Mouse (Mus musculus) intestine, embryonic 14.5 days (tissue): ENCODE results near the gene Fpr3. TPM values are rescaled to one million over a fixed set of nuclear protein-coding genes. Genes with fewer than 3 reads are reported as not detected.
"Not testable (repeated sequence)": the region's sequence is repeated elsewhere in the genome, so short reads cannot be mapped to it uniquely, and the experiment has no call there.

Source experiments
- ATAC-seq: fragments of 200-750 bp; cut with Nextera tagmentation; replicated peaks from 2 replicates; pipeline ENCODE4 v1.8.0; 2017; ENCODE audit warnings: low read depth, moderate number of reproducible peaks, moderate TSS enrichment, moderate library complexity; ENCODE audit not compliant: low FRiP score, low TSS enrichment
- DNase-seq: peaks from one replicate; pipeline ENCODE4 v3.0.0-alpha.2; 2018; ENCODE audit warnings: low spot score
- H3K27ac ChIP-seq: fragments of 300-500 bp; sonication (generic); 2 replicates; pipeline ENCODE4 v1.5.1; 2014; ENCODE audit warnings: low read depth, mild to moderate bottlenecking, control low read depth
- H3K27me3 ChIP-seq: fragments of 300-500 bp; sonication (generic); replicated peaks from 2 replicates; pipeline ENCODE4 v1.6.1; 2014; ENCODE audit warnings: low read length, control low read depth; ENCODE audit not compliant: control insufficient read depth, insufficient read depth
- H3K36me3 ChIP-seq: fragments of 300-500 bp; sonication (generic); 2 replicates; pipeline ENCODE4 v1.6.1; 2014; ENCODE audit warnings: low read length, control low read depth; ENCODE audit not compliant: control insufficient read depth, insufficient read depth
- H3K4me1 ChIP-seq: fragments of 300-500 bp; sonication (generic); replicated peaks from 2 replicates; pipeline ENCODE4 v1.6.1; 2014; ENCODE audit warnings: low read length, control low read depth, mixed read lengths; ENCODE audit not compliant: control insufficient read depth, insufficient read depth
- H3K4me2 ChIP-seq: fragments of 300-500 bp; sonication (generic); 2 replicates; pipeline ENCODE4 v1.6.1; 2014; ENCODE audit warnings: low read length
- H3K4me3 ChIP-seq: fragments of 300-500 bp; sonication (generic); 2 replicates; pipeline ENCODE4 v1.5.1; 2014; ENCODE audit warnings: low read depth, low read length, control low read depth, mixed read lengths
- H3K9ac ChIP-seq: fragments of 300-500 bp; sonication (generic); 2 replicates; pipeline ENCODE4 v1.6.1; 2014; ENCODE audit warnings: mild to moderate bottlenecking, low read length
- H3K9me3 ChIP-seq: fragments of 300-500 bp; sonication (generic); 2 replicates; pipeline ENCODE4 v1.6.1; 2016; ENCODE audit warnings: low read length, control low read depth; ENCODE audit not compliant: control insufficient read depth
- WGBS: fragments of 180-500 bp; shearing (Covaris S2); extraction: QIAGEN DNeasy Blood & Tissue Kit; methylation state at CpG from one replicate; pipeline ENCODE4 v1.1.7; 2014; 5-methylcytosine and 5-hydroxymethylcytosine counted together
- polyA plus RNA-seq: library from polyadenylated mRNA; unstranded; fragments of >200 nt; fragmentation: Nextera tagmentation; extraction: Ambion mirVana; gene quantifications from 2 replicates; pipeline ENCODE4 v1.2.1, GENCODE M21; 2014

Gene Fpr3
- polyA plus RNA-seq, 1 experiment from 2014 or later: not detected

DNA sequence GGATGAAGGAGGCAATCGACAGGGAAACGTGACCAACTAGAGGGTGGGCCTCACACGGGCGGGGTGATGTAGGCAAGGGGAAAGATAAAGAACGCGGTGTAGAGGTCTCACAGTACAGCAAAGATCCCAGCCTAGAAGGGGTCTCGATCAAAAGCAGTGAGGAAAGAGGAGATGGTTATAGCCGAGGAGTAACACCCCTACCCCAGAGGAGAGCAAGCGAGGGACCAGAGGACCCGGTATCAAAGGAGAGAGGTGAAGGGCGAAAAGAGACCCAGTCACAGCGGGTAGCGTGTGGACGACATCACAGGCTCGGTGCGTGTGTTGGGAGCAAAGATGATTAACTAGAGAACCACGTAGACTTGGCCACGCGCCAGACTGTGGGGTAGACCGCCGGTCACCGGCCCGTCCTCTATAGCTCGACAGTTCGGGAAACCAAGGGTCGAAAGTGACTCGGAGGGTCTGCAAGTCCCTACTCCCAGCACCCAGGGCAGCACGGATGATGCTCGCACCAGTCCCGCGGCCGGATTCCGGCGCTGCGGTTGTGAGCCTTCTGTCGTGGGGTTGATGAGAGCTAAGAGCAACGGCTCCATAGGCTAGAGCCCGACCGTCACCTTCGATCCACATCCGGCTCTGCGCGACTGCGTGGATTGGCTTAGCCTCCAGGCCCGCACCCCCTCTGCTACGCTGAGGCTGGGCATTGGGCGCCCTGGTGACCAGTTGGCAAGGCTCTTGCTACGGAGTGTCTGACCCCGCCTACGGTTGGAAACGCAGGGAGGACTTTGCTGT, 22.2 kb downstream of the Fpr3 start:
- H3K9me3 ChIP-seq: no peaks in the 10 kb centered on the region
- H3K9ac ChIP-seq: peak overlapping the region; percentile 55
- H3K36me3 ChIP-seq: no peaks in the 10 kb centered on the region
- H3K27ac ChIP-seq: 0 out of 2 replicates have a peak overlapping the region, but pooled peaks have one; percentile 24
- peak overlapping the region; percentile 61 for H3K4me2 ChIP-seq
- DNase-seq (peak; percentile 89), ATAC-seq (peak; percentile 100)
- peak overlapping the region; percentile 41 for H3K4me3 ChIP-seq
- no peaks in the 10 kb centered on the region for H3K27me3 ChIP-seq
- H3K4me1 ChIP-seq: no peaks in the 10 kb centered on the region
- WGBS: 14% methylated on average over 50 of the region's 51 CpGs

DNA sequence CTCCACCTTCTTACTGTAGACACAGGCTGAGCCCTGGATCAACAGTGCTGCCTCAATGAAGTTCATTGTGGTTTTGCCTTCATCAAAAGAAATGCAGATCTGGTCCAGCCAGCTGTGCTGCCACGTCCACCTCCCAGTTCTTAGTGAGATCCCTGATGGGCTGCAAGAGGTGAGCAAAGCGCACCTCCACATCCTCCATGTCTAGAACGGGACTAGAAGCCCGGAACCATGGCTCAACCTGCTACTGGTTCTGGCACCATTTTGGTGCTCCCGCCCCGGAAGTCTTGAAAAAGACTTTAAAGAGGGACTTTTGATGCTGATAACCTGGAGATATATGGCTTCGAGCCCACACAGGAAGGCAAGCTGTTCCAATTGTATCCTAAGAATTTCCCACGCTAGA, 25.0 kb downstream of the Fpr3 start:
- not testable (repeated sequence) for H3K9ac ChIP-seq, H3K27me3 ChIP-seq, DNase-seq, H3K4me2 ChIP-seq, H3K27ac ChIP-seq, H3K36me3 ChIP-seq, H3K9me3 ChIP-seq, H3K4me3 ChIP-seq, H3K4me1 ChIP-seq, ATAC-seq
- WGBS: 91% methylated on average over 8 of the region's 8 CpGs

DNA sequence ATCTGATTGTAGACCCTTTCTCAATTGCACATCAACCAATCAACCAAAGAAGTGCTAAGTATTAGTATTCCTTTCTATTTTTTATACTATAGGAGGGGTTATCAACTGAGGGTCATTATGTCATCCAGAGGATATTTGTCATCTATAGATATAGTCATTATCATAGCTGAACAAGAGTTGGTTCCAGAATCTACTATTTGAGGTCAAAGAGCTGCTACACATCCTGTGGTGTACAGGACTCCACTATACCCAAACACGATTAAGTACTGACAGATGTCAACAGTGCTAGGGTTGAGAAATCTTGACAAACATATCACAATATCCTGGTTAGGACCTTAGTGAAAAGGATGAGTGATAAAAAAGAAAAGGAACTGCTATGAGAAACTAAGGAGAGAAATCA, 29.7 kb downstream of the Fpr3 start:
- Histone ChIP-seq H3K9me3 (no peaks in the 10 kb centered on the region), H3K9ac (no peak overlapping the region), H3K4me3 (no peak overlapping the region), H3K27ac (no peak overlapping the region), H3K4me1 (no peaks in the 10 kb centered on the region), H3K4me2 (no peak overlapping the region), H3K27me3 (no peaks in the 10 kb centered on the region), H3K36me3 (no peaks in the 10 kb centered on the region)
- ATAC-seq: no peak
- WGBS: 93% methylated on average over 1 of the region's 1 CpGs
- no peak for DNase-seq

DNA sequence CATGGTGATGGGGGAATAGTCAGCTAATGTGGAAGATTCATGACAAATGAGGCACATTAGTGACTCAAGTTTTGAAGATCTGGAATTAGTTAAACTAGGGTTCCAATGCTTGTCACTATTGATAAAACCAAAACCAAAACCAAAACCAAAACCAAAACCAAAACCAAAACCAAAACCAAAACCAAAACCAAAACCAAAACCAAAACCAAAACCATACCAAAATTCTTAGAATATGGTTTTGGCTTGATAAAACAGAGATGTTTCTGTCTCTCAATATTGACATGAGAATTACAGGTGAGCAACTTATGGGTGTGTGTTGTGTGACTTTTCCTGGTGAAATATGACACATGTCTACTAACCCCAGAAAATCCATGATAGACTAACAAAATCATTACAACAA, 30.1 kb downstream of the Fpr3 start:
- ATAC-seq (no peak), DNase-seq (no peak)
- no peaks in the 10 kb centered on the region for H3K4me1 ChIP-seq
- H3K9ac ChIP-seq: no peak overlapping the region
- H3K9me3 ChIP-seq: no peaks in the 10 kb centered on the region
- no peak overlapping the region for H3K4me2 ChIP-seq
- H3K27ac ChIP-seq: no peak overlapping the region
- no peaks in the 10 kb centered on the region for H3K27me3 ChIP-seq
- H3K4me3 ChIP-seq: no peak overlapping the region
- H3K36me3 ChIP-seq: no peaks in the 10 kb centered on the region

DNA sequence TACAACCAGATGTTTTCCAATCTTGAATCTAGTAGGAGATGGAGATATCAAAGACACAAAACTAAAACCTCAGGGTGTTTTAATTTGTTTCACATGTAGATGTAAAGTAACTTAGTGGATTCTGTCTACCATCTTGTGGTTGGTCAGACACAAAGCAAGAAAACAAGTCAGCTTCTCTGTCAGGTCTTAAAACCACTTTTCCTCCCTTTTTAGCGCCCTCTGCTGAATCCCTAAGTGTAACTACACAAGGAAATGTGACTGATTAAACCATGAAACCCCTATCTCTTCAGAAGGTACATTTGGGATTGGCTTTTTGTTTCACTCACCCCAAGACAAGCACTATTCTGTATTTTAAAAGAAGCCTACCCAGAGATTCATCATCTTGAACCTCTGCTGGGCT, 85.8 kb downstream of the Fpr3 start:
- H3K9ac ChIP-seq: no peak overlapping the region
- ATAC-seq: no peak
- no peaks in the 10 kb centered on the region for H3K27me3 ChIP-seq
- no peak overlapping the region for H3K4me2 ChIP-seq
- H3K9me3 ChIP-seq: 0 out of 2 replicates have a peak, but pooled peaks cover 1% of the 10 kb centered on the region
- no peaks in the 10 kb centered on the region for H3K4me1 ChIP-seq
- H3K36me3 ChIP-seq: no peaks in the 10 kb centered on the region
- no peak overlapping the region for H3K27ac ChIP-seq
- 26% methylated on average over 1 of the region's 1 CpGs for WGBS
- DNase-seq: no peak
- no peak overlapping the region for H3K4me3 ChIP-seq

DNA sequence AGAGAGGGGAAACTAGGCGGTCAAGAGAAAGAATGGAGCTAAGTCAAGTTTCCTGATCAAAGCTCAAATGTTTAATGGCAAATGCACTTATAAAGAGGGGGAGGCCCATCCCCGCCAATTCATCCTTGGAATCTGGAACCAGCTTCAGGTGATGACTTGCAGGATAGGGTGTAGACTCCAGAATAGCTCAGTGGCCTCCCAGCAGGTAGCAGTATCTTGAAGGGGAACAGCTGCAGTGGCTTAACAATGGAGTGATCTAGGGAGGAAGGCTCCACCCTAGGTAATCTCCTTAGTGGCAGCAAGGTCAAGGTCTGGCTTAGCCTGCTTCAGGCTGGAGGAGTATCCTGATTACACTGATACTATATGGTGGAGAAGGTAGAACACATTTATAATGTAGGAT, 93.6 kb downstream of the Fpr3 start:
- not testable (repeated sequence) for H3K27ac ChIP-seq, H3K4me3 ChIP-seq, H3K9ac ChIP-seq, H3K27me3 ChIP-seq, H3K36me3 ChIP-seq, H3K9me3 ChIP-seq, ATAC-seq, DNase-seq, H3K4me1 ChIP-seq, H3K4me2 ChIP-seq
- WGBS: 65% methylated on average over 2 of the region's 2 CpGs

DNA sequence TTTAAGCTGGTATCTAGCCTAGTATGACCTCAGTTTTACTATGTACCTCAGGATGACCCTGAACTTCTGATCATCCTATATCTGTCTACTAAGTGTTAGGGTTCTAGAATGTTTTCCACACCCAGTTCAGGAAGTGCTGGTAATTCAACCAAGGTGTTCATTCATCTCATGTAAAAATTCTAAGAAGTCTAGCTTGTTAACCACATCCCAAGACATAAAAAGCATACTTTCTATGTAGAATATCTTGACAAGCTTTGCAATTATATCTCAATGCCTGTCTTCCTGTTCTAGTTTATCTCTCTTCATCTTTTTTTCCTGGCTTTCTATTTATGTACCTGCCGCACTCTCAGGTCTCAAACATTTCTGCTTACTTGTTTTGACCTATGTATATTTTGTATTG, 117.1 kb downstream of the Fpr3 start:
- DNase-seq (no peak), ATAC-seq (no peak)
- Histone ChIP-seq H3K4me2 (no peak overlapping the region), H3K9me3 (no peaks in the 10 kb centered on the region), H3K4me3 (no peak overlapping the region), H3K27ac (no peak overlapping the region), H3K4me1 (no peaks in the 10 kb centered on the region), H3K36me3 (no peaks in the 10 kb centered on the region), H3K27me3 (no peaks in the 10 kb centered on the region), H3K9ac (no peak overlapping the region)
- WGBS: 92% methylated on average over 1 of the region's 1 CpGs

Other genes with a start within 250 kb of the Fpr3 start
- gene Vmn2r90, start 184.1 kb upstream of the Fpr3 start, polyA plus RNA-seq: not detected in 2 replicates
- 27.0 and 30.3 TPM in 2 replicates for gene Spaca6, start 60.7 kb upstream of the Fpr3 start, polyA plus RNA-seq
- gene Has1, start 32.6 kb upstream of the Fpr3 start, polyA plus RNA-seq: 1.8 TPM in 2 replicates
- gene Fpr1, start 3.9 kb upstream of the Fpr3 start, polyA plus RNA-seq: 0.13 TPM in 1 of 2 replicates, not detected in the other
- gene Fpr2, start within 50 bp of the Fpr3 start, polyA plus RNA-seq: 0.38 TPM in 1 of 2 replicates, not detected in the other
- gene Fpr-rs4, start 133.9 kb downstream of the Fpr3 start, polyA plus RNA-seq: not detected in 2 replicates
- gene Vmn2r124, start 161.6 kb downstream of the Fpr3 start, polyA plus RNA-seq: not detected in 2 replicates
- gene Vmn2r91, start 197.2 kb downstream of the Fpr3 start, polyA plus RNA-seq: not detected in 2 replicates